Mouse (Mus musculus): ENCODE data around the gene Bmyc. TPM values are rescaled to one million over a fixed set of nuclear protein-coding genes. Genes with fewer than 3 reads are reported as not detected.
"Not testable (repeated sequence)": the region's sequence is repeated elsewhere in the genome, so short reads cannot be mapped to it uniquely, and the experiment has no call there.

The Bmyc gene
- polyA plus RNA-seq, 1 experiment from 2014 or later, result 115 TPM

DNA sequence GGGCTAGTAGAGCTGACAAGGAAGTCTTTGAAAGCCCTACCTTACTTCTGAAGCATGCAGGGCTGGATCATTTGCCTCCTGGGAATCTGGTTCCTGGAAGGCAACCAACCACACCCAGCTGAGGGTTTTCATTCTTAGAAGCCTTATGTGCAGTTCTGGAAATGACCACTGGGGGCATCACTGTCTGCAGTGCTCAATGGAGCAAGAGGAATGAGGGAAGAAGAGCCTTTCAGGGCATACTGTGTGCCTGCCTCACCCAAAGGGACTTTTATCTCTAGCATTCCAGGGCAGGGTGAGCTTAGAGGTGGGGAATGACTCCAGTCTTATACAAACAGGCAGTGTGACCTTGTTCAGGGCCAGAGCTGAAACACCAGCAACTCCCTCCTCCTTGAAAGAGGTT, 11.9 kb upstream of the Bmyc start:
- no peaks in the 10 kb centered on the region for H3K4me1 ChIP-seq
- no peak for ATAC-seq (replicated peaks)
- no peak overlapping the region for H3K27ac ChIP-seq (replicated peaks)
- H3K36me3 ChIP-seq, result no peaks in the 10 kb centered on the region
- no peaks in the 10 kb centered on the region for H3K9me3 ChIP-seq
- no peaks in the 10 kb centered on the region for H3K27me3 ChIP-seq
- no peak overlapping the region for H3K4me2 ChIP-seq (replicated peaks)
- no peak overlapping the region for H3K9ac ChIP-seq (replicated peaks)
- no peak overlapping the region for H3K4me3 ChIP-seq

DNA sequence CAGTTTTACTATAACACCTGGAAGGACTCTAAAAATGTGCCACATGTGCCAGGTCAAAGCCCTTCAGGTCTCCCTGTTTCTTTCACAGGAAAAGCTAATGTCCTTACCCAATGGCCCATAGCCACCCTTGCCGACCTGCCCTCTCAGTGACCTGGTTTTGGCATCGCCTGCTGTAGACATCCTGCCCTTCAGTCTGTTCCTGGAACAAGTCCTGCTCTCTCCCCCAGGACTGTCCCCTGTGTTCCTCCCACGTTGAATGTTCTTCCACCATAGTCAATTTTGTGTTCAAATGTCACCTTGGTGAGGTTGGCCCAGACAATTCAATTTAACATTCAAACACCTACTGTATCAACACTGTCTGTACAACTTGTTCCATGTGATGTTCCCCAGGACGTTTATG, 9.6 kb upstream of the Bmyc start:
- no peak for ATAC-seq (replicated peaks)
- no peak overlapping the region for H3K27ac ChIP-seq (replicated peaks)
- H3K4me2 ChIP-seq (replicated peaks), result no peak overlapping the region
- no peaks in the 10 kb centered on the region for H3K27me3 ChIP-seq
- no peaks in the 10 kb centered on the region for H3K9me3 ChIP-seq
- H3K4me3 ChIP-seq, result no peak overlapping the region
- 71% methylated on average over 4 of the region's 4 CpGs for WGBS
- H3K4me1 ChIP-seq, result no peaks in the 10 kb centered on the region
- H3K36me3 ChIP-seq, result no peaks in the 10 kb centered on the region
- H3K9ac ChIP-seq (replicated peaks), result no peak overlapping the region

DNA sequence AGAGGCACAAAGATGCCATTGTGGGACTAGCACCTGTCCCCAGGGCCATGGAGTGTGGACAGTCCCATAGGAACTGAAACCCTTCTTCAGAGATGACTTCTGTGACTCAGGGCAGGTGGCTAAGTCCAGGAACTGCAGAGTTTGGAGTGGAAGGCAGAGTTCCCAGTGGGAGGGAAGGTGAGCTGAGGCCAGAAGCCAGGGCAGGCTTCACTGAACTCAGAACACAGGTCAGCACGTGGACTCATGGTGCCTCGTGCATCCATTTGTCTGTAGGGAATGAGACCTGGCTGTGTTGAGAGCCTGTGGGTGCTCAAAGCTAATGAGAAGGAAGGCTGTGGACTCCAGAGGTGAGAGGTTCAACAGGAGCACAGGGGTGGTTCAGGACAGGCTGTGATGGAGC, 7.8 kb upstream of the Bmyc start:
- 94% methylated on average over 2 of the region's 2 CpGs for WGBS
- ATAC-seq (replicated peaks), result no peak
- H3K27me3 ChIP-seq, result no peaks in the 10 kb centered on the region

DNA sequence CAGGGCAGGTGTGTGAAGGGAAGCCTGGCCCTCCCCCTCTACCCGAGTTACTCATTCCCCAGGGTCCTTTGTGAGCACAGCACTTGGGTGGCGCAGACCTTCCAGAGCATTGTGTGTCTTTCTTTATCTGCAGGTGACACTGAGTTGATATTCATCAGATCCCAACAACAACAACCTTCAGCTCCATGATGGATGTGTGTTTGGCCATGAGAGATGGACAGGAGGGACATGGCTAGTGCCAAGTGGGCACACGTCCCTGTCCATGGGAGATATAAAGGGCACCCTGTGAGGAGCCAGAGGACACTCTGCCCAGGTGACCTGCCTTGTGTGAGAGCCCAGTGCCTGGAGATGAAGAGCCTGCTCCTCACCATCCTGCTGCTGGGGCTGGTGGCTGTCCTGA, 6.8 kb upstream of the Bmyc start, which contains the start of gene Obp2a:
Gene Obp2a, plus strand, starts transcription at position 301 of the 400 bp plus-strand sequence.
- not testable (repeated sequence) for H3K9ac ChIP-seq (replicated peaks); H3K4me1 ChIP-seq; H3K27me3 ChIP-seq; H3K4me2 ChIP-seq (replicated peaks); H3K9me3 ChIP-seq; ATAC-seq (replicated peaks); H3K36me3 ChIP-seq; H3K4me3 ChIP-seq; H3K27ac ChIP-seq (replicated peaks)
- 91% methylated on average over 3 of the region's 3 CpGs for WGBS

More for the DNA sequence above, 7.8 kb upstream of the Bmyc start:
- no peak overlapping the region for H3K4me2 ChIP-seq (replicated peaks)
- no peaks in the 10 kb centered on the region for H3K4me1 ChIP-seq
- H3K9me3 ChIP-seq, result no peaks in the 10 kb centered on the region
- H3K4me3 ChIP-seq, result no peak overlapping the region
- no peaks in the 10 kb centered on the region for H3K36me3 ChIP-seq
- no peak overlapping the region for H3K9ac ChIP-seq (replicated peaks)
- H3K27ac ChIP-seq (replicated peaks), result no peak overlapping the region

DNA sequence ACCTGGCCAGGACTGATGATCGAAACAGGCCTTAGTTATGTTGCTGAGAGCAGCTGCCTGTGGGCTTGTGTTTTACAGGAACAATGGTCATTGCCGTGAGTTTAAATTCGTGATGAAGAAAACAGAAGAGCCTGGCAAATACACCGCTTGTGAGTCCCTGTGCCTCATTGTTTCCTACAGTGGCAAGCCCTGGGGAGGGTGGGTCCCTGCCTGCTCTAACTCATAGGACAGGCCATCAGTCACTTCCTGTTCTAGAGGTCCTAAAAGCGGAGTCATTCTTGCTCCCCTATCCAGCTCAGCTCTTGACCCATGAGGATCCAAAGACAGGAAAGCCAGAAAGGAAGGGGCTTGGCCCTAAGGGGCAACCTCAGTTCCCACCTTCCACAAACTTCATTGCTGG, 5.5 kb upstream of the Bmyc start:
- WGBS, result 77% methylated on average over 5 of the region's 5 CpGs
- no peak for ATAC-seq (replicated peaks)

DNA sequence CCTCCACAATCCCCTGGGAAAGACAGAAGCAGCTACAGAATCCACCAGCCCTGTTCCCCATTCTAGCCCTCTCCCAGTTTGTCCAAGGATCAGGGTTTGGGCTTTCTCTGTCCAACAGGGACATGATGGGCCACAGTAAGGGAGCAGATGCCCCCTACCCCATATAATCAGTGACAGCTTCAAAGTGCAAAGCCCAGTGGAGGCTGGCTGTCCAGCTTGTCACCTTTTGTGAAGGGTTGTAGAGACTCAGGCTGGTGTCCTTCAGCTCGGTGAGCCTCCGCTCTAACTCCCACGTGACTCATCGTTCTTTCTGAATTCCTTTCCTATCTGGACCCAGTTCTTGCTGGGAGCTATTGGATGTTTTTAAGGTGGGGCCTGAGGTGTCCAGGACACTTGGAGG, 2.8 kb upstream of the Bmyc start:
- no peak for ATAC-seq (replicated peaks)
- 88% methylated on average over 4 of the region's 4 CpGs for WGBS
- Histone ChIP-seq H3K4me2 (replicated peaks) (no peak overlapping the region), H3K36me3 (no peaks in the 10 kb centered on the region), H3K9me3 (no peaks in the 10 kb centered on the region), H3K4me1 (peaks cover 14% of the 10 kb centered on the region), H3K27me3 (no peaks in the 10 kb centered on the region), H3K9ac (replicated peaks) (no peak overlapping the region), H3K4me3 (no peak overlapping the region), H3K27ac (replicated peaks) (no peak overlapping the region)

More for the DNA sequence above, 5.5 kb upstream of the Bmyc start:
- Histone ChIP-seq H3K4me2 (replicated peaks) (no peak overlapping the region), H3K4me3 (no peak overlapping the region), H3K27me3 (no peaks in the 10 kb centered on the region), H3K36me3 (no peaks in the 10 kb centered on the region), H3K9me3 (no peaks in the 10 kb centered on the region), H3K4me1 (no peaks in the 10 kb centered on the region), H3K9ac (replicated peaks) (no peak overlapping the region), H3K27ac (replicated peaks) (no peak overlapping the region)

DNA sequence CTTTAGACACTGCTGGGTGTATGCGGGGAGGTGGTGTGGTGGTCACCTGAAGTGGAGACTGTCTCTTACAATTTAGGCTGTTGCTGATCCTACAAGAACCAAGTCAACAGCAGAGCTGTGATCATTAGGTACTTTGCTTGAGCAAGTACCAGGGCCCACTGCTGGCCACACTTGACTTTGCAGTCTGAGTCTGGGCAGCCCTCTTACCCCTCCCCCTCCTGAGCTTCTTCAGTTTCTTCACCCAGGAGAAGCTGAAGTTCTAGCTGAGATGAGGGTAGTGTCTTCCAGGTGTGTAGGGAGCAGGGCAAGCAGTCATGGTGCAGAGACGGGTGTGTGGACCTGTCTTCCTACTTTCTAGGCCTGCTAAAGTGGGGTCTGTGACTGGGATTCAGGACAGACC, 1.6 kb downstream of the Bmyc start:
- Histone ChIP-seq H3K4me3 (peak overlapping the region; percentile 13), H3K36me3 (no peaks in the 10 kb centered on the region), H3K9ac (replicated peaks) (no peak overlapping the region), H3K27ac (replicated peaks) (no peak overlapping the region), H3K4me2 (replicated peaks) (peak overlapping the region; percentile 30), H3K4me1 (peaks cover 25% of the 10 kb centered on the region), H3K9me3 (no peaks in the 10 kb centered on the region), H3K27me3 (no peaks in the 10 kb centered on the region)
- no peak for ATAC-seq (replicated peaks)
- 81% methylated on average over 2 of the region's 2 CpGs for WGBS

DNA sequence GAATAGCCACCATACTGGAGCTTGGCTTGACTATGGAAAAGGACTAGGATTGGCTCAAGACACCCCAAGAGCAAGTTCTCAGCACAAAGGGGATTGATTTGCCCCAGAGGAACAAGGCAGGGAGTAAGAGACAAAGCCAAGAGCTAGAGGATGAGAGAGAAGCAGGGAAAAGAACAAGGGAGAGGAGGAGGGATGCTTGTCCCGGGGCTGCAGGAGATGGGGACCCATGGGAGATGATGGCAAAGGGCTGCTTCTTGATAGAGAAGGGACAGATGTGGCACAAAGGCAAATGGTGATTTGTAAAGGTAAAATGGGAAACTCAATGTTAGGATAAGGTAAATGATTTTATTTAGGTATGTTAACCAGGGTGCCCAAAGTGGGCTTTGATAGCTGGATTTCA, 2.5 kb downstream of the Bmyc start:
- not testable (repeated sequence) for H3K9me3 ChIP-seq; H3K27ac ChIP-seq (replicated peaks); H3K4me3 ChIP-seq; H3K36me3 ChIP-seq; H3K27me3 ChIP-seq; H3K9ac ChIP-seq (replicated peaks); H3K4me2 ChIP-seq (replicated peaks); ATAC-seq (replicated peaks)
- 93% methylated on average over 1 of the region's 1 CpGs for WGBS
- peaks cover 25% of the 10 kb centered on the region for H3K4me1 ChIP-seq

DNA sequence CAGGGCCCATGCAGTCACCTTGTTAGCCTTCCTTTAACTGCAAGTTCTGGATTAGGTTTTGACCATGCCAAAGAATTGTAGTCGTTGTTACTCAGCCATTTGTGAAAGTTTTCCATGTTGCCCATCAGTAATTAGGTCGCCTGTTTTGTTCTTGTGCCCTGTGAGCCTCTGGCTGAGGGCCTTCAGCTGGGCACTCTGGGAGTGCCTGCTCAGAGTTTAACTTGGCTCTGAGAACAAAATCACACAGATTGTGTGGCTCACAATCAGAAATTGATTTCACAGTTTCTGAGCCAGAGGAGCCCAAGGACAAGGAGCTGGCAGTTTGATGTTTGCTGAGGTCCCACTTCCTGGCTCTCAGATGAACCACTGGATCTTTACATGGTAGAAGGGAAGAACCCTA, 3.3 kb downstream of the Bmyc start:
- not testable (repeated sequence) for H3K4me3 ChIP-seq; H3K36me3 ChIP-seq; H3K27ac ChIP-seq (replicated peaks); H3K9me3 ChIP-seq; H3K4me2 ChIP-seq (replicated peaks); H3K9ac ChIP-seq (replicated peaks); ATAC-seq (replicated peaks); H3K27me3 ChIP-seq
- peaks cover 25% of the 10 kb centered on the region for H3K4me1 ChIP-seq
- WGBS, result 58% methylated on average over 2 of the region's 2 CpGs

DNA sequence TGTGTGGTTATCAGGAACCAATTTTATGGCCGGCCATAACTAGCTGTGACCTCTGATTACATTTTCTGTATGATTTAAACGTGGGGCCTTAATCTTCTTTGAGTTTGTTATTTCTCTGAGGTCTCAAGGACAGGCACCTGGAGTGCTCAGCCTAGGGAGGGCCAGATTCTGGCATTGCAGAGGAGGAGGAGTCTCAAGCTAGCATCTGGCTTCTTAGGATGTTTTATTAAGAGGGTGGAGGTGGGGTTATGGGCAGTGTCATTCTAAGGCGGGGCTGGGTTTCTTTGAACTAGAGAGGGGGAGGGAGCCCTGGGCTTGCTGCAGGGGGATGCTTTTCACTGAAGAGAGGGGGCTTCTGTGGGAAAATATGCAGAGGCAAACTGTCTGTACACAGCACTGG, 5.1 kb downstream of the Bmyc start:
- not testable (repeated sequence) for H3K27me3 ChIP-seq; H3K4me2 ChIP-seq (replicated peaks); ATAC-seq (replicated peaks); H3K27ac ChIP-seq (replicated peaks); H3K9ac ChIP-seq (replicated peaks); H3K36me3 ChIP-seq; H3K4me3 ChIP-seq; H3K9me3 ChIP-seq
- whole genome bisulfite sequencing, result 32% methylated on average over 3 of the region's 3 CpGs
- H3K4me1 ChIP-seq, result peaks cover 21% of the 10 kb centered on the region

DNA sequence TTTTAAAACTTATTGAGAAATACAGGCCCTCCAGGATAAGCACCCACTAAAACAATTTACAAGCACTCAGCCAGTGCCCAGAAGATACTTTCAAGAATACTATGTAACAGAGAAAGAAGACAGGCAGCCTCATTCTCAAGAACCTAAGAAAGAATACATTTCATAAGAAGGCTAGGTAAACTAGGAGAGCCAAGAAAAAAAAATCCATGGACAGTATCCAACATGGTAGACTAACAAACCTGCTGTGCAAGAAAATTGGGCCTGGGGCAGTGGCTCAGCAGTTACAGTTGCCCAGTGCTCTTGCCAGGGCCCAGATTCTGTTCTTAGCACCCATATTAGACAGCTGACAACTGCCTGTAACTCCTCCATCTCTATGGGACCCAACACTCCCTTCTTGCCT, 10.7 kb downstream of the Bmyc start:
- H3K9ac ChIP-seq (replicated peaks), result no peak overlapping the region
- H3K4me2 ChIP-seq (replicated peaks), result no peak overlapping the region
- no peaks in the 10 kb centered on the region for H3K36me3 ChIP-seq
- H3K4me3 ChIP-seq, result no peak overlapping the region
- H3K27ac ChIP-seq (replicated peaks), result no peak overlapping the region
- no peaks in the 10 kb centered on the region for H3K27me3 ChIP-seq
- ATAC-seq (replicated peaks), result no peak
- no peaks in the 10 kb centered on the region for H3K4me1 ChIP-seq
- H3K9me3 ChIP-seq, result no peaks in the 10 kb centered on the region

DNA sequence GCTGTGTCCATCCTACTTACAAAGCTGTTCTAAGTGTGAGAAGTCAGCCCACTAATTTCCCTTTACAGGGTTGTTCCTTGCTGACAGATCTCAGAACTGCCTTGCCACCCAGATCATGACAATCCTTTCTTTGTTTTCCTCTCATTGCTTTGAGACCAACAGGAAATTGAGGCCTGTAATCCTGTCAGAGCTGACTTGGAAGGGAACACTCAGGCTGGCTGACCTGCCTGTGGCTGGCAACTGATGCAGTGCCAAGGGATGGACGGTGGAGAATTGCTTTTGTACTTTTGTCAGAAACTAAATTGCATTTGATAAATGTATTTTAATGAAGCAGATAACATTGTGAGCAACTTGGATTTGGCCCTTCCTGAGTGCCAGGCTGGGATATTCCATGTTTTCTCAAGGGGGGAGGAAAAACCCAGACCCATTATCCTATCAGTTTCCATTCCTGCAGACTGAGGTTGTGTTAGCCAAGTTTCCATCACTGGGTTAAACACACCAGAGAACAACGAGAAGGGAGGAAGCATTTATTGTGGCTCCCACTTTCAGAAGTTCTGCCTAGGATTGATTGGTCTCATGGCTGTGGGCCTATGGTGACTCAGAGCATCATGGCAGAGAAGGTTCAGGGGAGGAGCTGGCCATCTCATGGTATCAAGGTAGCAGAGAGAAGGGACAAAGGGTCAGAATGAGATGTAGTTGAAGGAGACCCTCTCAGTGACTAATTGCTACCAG, 26.8 kb downstream of the Bmyc start:
- Histone ChIP-seq H3K4me2 (replicated peaks) (no peak overlapping the region), H3K4me3 (no peak overlapping the region), H3K27me3 (no peaks in the 10 kb centered on the region), H3K9ac (replicated peaks) (no peak overlapping the region), H3K4me1 (no peaks in the 10 kb centered on the region), H3K36me3 (no peaks in the 10 kb centered on the region), H3K27ac (replicated peaks) (no peak overlapping the region), H3K9me3 (no peaks in the 10 kb centered on the region)
- ATAC-seq (replicated peaks), result no peak
- 50% methylated on average over 2 of the region's 2 CpGs for WGBS

DNA sequence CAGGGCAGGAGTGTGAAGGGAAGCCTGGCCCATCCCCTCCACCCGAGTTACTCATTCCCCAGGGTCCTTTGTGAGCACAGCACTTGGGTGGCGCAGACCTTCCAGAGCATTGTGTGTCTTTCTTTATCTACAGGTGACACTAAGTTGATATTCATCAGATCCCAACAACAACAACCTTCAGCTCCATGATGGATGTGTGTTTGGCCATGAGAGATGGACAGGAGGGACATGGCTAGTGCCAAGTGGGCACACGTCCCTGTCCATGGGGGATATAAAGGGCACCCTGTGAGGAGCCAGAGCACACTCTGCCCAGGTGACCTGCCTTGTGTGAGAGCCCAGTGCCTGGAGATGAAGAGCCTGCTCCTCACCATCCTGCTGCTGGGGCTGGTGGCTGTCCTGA, 30.2 kb downstream of the Bmyc start, which contains the start of gene Obp2b:
Gene Obp2b, plus strand, starts transcription at position 301 of the 400 bp plus-strand sequence.
- H3K27me3 ChIP-seq; H3K27ac ChIP-seq (replicated peaks); H3K4me3 ChIP-seq; H3K4me2 ChIP-seq (replicated peaks); H3K9ac ChIP-seq (replicated peaks); ATAC-seq (replicated peaks); H3K9me3 ChIP-seq; H3K36me3 ChIP-seq; H3K4me1 ChIP-seq: not testable (repeated sequence)
- WGBS, result 84% methylated on average over 3 of the region's 3 CpGs

Data from forebrain, embryonic 15.5 days (tissue).